Mouse (Mus musculus): Measurements from ENCODE around the gene Rapgef1.

DNA sequence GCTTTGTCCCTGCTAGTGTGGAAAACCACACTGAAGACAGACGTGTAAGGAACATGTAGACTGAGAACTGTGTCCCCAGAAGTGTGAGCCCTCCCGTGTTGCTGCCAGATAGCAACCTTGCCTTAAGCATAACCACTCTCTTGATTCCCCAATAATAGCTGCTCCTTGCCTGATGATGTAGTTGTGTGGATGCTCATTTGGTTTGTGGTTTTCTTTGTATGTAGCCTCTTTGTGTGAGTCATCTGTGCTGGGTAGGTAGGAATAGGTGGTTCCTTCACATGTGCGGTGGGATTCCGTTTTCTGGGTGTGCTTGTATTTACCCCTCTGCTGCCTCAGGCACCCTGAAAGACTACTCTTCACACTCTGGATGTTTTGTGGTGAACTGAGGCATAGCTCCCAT lies 49.4 kb downstream of the Rapgef1 start:
- TF ChIP-seq CTCF (IDR thresholded peaks at IDR 0.05; ENCODE audit: borderline replicate concordance, control insufficient read depth, extremely low read depth, insufficient read depth, low read length, poor library complexity) (no peak), POLR2A (IDR thresholded peaks at IDR 0.05; ENCODE audit: control insufficient read depth, extremely low read depth, insufficient read depth, low read length, poor library complexity) (no peak)

Measured in thymus, adult 2 months (tissue).